Mouse (Mus musculus) liver, embryonic 14.5 days (tissue): ENCODE measurements around the gene Tmem236. TPM values are rescaled to one million over a fixed set of nuclear protein-coding genes. Genes with fewer than 3 reads are reported as not detected.
"Not testable (repeated sequence)": the region's sequence is repeated elsewhere in the genome, so short reads cannot be mapped to it uniquely, and the experiment has no call there.

ENCODE experiments used
- ATAC-seq: fragments of 200-750 bp; cut with Nextera tagmentation; 2 replicates; pipeline ENCODE4 v1.8.0; 2017; ENCODE audit warnings: moderate number of reproducible peaks, mild to moderate bottlenecking, moderate library complexity; ENCODE audit not compliant: insufficient read depth
- DNase-seq, 3 experiments: peaks; one replicate each; pipeline ENCODE4 v3.0.0-alpha.2; 2012 to 2013; ENCODE audit warnings: low read depth in 3 of 3, low spot score in 3 of 3
- H3K27ac ChIP-seq: fragments of 300-500 bp; sonication (generic); 2 replicates; pipeline ENCODE4 v1.5.1; 2014; ENCODE audit warnings: moderate library complexity, mild to moderate bottlenecking, control low read depth, inconsistent platforms
- H3K27me3 ChIP-seq: fragments of 300-500 bp; sonication (generic); 2 replicates; pipeline ENCODE4 v1.6.1; 2014; ENCODE audit warnings: mild to moderate bottlenecking, low read length, moderate library complexity; ENCODE audit not compliant: control insufficient read depth, insufficient read depth
- H3K36me3 ChIP-seq: fragments of 300-500 bp; sonication (generic); replicated peaks from 2 replicates; pipeline ENCODE4 v1.6.1; 2014; ENCODE audit warnings: low read depth; ENCODE audit not compliant: control insufficient read depth, insufficient read depth
- H3K4me1 ChIP-seq, 2 experiments: fragments of 200-500 bp in 1 of 2; fragments of 300-500 bp in 1 of 2; sonication (generic) in 1 of 2; replicated peaks; 2 replicates each; pipeline ENCODE4 v1.6.1; 2012 to 2014; ENCODE audit warnings: antibody characterized with exemption in 1 of 2, inconsistent platforms in 1 of 2, low read length in 1 of 2; ENCODE audit not compliant: control insufficient read depth in 2 of 2, insufficient read depth in 2 of 2
- H3K4me2 ChIP-seq: fragments of 300-500 bp; sonication (generic); 2 replicates; pipeline ENCODE4 v1.6.1; 2014; ENCODE audit warnings: low read depth, mild to moderate bottlenecking, control low read depth, moderate library complexity
- H3K4me3 ChIP-seq, 2 experiments: fragments of 200-500 bp in 1 of 2; fragments of 300-500 bp in 1 of 2; sonication (generic) in 1 of 2; 2 replicates each; pipeline ENCODE4 v1.5.1; 2012 to 2014; ENCODE audit warnings: low read depth in 2 of 2, low read length in 2 of 2, mild to moderate bottlenecking in 2 of 2, control low read depth in 1 of 2, inconsistent platforms in 1 of 2, moderate library complexity in 1 of 2; ENCODE audit not compliant: insufficient read depth in 1 of 2
- H3K9ac ChIP-seq: fragments of 300-500 bp; sonication (generic); replicated peaks from 2 replicates; pipeline ENCODE4 v1.6.1; 2014; ENCODE audit warnings: mild to moderate bottlenecking, control low read depth, moderate library complexity
- H3K9me3 ChIP-seq: fragments of 300-500 bp; sonication (generic); 2 replicates; pipeline ENCODE4 v1.6.1; 2016; ENCODE audit warnings: low read length, mixed read lengths; ENCODE audit not compliant: control insufficient read depth
- CTCF ChIP-seq: IDR thresholded peaks from 2 replicates; pipeline ENCODE4 v1.5.1; 2016; ENCODE audit warnings: antibody characterized with exemption, low read depth, control low read depth
- EP300 ChIP-seq: IDR thresholded peaks from 2 replicates; pipeline ENCODE4 v1.6.1; 2016; ENCODE audit warnings: antibody characterized with exemption, low read depth
- WGBS: fragments of 180-500 bp; shearing (Covaris S2); extraction: QIAGEN DNeasy Blood & Tissue Kit; methylation state at CpG from one replicate; pipeline ENCODE4 v1.1.7; 2014; ENCODE audit not compliant: insufficient replicate concordance; 5-methylcytosine and 5-hydroxymethylcytosine counted together
- polyA plus RNA-seq, 2 experiments: library from polyadenylated mRNA; depleted of rRNA in 1 of 2; stranded (reverse) in 1 of 2; unstranded in 1 of 2; fragments of >200 nt; fragmentation: Nextera tagmentation in 1 of 2; extraction: Ambion mirVana in 1 of 2; gene quantifications; 2 replicates each; pipeline versions ENCODE4 v1.2.1 to v1.2.3; 2012 to 2014

The Tmem236 gene
- polyA plus RNA-seq, 2 experiments, result 0.06 to 0.09 TPM

- WGBS, result 16% methylated on average over 4 of the region's 4 CpGs
- Histone ChIP-seq H3K27ac (no peak overlapping the region), H3K9me3 (no peaks in the 10 kb centered on the region), H3K9ac (no peak overlapping the region), H3K36me3 (no peaks in the 10 kb centered on the region), H3K27me3 (no peaks in the 10 kb centered on the region), H3K4me3 (no peak overlapping the region), H3K4me1 (peaks cover 4 to 13% of the 10 kb centered on the region in 2 experiments; a peak in 3 of 4 replicates), H3K4me2 (peak overlapping the region; percentile 15)
- ATAC-seq (no peak; the same call in 1 of the 2 replicates), DNase-seq (no peak)
- no peak for TF ChIP-seq CTCF
- TF ChIP-seq EP300, result no peak
Measured at GRCm38 (mm10) chr2:14190684-14191083, 16.4 kb downstream of the Tmem236 start.

- H3K36me3 ChIP-seq, result no peaks in the 10 kb centered on the region
- H3K27ac ChIP-seq, result no peak overlapping the region
- no peak overlapping the region for H3K4me3 ChIP-seq
- peaks cover 4 to 13% of the 10 kb centered on the region in 2 experiments; a peak in 3 of 4 replicates for H3K4me1 ChIP-seq
- H3K9me3 ChIP-seq, result no peaks in the 10 kb centered on the region
- peak in 1 of 3 experiments; percentile 7 for DNase-seq
- ATAC-seq, result peak; percentile 61; the same call in 1 of the 2 replicates
- TF ChIP-seq EP300 (no peak), CTCF (no peak)
- H3K4me2 ChIP-seq, result no peak overlapping the region
- H3K9ac ChIP-seq, result no peak overlapping the region
- no peaks in the 10 kb centered on the region for H3K27me3 ChIP-seq
- 19% methylated on average over 4 of the region's 4 CpGs for WGBS
Measured at GRCm38 (mm10) chr2:14191601-14192000, 17.3 kb downstream of the Tmem236 start.

- WGBS, result 39% methylated on average over 6 of the region's 6 CpGs
- H3K9ac ChIP-seq, result no peak overlapping the region
- H3K27ac ChIP-seq, result no peak overlapping the region
- no peak for ATAC-seq
- peaks cover 4 to 13% of the 10 kb centered on the region in 2 experiments; a peak in 3 of 4 replicates for H3K4me1 ChIP-seq
- peak in 1 of 3 experiments; percentile 20 for DNase-seq
- no peak overlapping the region for H3K4me3 ChIP-seq
- no peak overlapping the region for H3K4me2 ChIP-seq
- no peaks in the 10 kb centered on the region for H3K9me3 ChIP-seq
- no peaks in the 10 kb centered on the region for H3K27me3 ChIP-seq
- TF ChIP-seq EP300 (no peak), CTCF (no peak)
- H3K36me3 ChIP-seq, result no peaks in the 10 kb centered on the region
Measured at GRCm38 (mm10) chr2:14192046-14192445, 17.7 kb downstream of the Tmem236 start.

GRCm38 (mm10) chr2:14198325-14198903, 24.1 kb downstream of the Tmem236 start:
- no CpG with 5 or more reads among the region's 2 CpGs for WGBS

GRCm38 (mm10) chr2:14199621-14200020, 25.3 kb downstream of the Tmem236 start:
- no peak for DNase-seq
- Histone ChIP-seq H3K9ac (no peak overlapping the region), H3K9me3 (no peaks in the 10 kb centered on the region), H3K36me3 (no peaks in the 10 kb centered on the region), H3K27me3 (no peaks in the 10 kb centered on the region), H3K4me1 (no peaks in the 10 kb centered on the region), H3K4me2 (no peak overlapping the region), H3K27ac (no peak overlapping the region), H3K4me3 (no peak overlapping the region)
- ATAC-seq, result no peak
- WGBS, result 29% methylated on average over 2 of the region's 2 CpGs
- no peak for TF ChIP-seq CTCF
- TF ChIP-seq EP300, result no peak

More at GRCm38 (mm10) chr2:14198325-14198903, 24.1 kb downstream of the Tmem236 start:
- H3K27ac ChIP-seq, DNase-seq, H3K4me3 ChIP-seq, ATAC-seq, H3K4me2 ChIP-seq, H3K36me3 ChIP-seq, H3K9me3 ChIP-seq, H3K9ac ChIP-seq, H3K27me3 ChIP-seq, H3K4me1 ChIP-seq: not testable (repeated sequence)

GRCm38 (mm10) chr2:14200879-14201445, 26.6 kb downstream of the Tmem236 start:
- not testable (repeated sequence) for H3K4me3 ChIP-seq, H3K27me3 ChIP-seq, ATAC-seq, H3K27ac ChIP-seq, H3K4me1 ChIP-seq, H3K9ac ChIP-seq, H3K36me3 ChIP-seq, H3K9me3 ChIP-seq, H3K4me2 ChIP-seq, DNase-seq
- whole genome bisulfite sequencing, result no CpG with 5 or more reads among the region's 2 CpGs
